ENCODE assay signal across 10 mouse cellular contexts in the genomic region with DNA sequence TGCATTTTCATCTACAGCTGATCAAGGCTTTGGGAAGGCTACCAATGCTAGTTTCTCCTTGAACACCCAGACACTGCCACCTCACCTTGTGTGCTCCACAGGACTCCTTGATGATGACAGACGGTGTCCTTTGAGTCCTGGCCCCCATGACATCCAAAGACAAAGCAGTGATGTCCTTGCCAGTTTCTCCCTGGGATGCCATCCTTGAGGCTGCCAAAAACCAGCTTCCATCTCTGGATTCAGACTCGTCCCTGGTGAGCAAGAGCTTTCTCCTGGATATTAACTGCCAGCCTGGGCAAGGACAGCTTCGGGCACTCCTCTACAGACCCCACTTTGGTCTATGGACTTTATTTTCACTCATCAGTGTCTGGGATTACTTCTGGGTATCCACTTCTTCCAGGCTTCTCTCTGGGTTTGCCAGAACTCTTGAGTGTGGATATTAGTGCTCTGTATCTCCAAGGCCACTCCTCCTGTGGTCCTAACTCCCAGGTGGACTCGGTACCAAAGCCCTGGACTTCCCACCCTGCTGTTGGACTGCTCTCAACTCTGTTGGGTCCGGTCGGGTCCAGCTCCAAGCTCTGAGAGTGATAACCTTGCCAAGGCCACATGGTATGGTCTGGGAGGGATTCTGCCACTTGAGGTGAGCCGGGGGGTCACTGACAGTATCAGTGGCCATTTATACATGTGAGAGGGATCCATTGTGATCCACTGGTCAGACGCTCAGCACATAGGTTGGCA. TPM values are rescaled to one million over a fixed set of nuclear protein-coding genes. Genes with fewer than 3 reads are reported as not detected.
DNase-seq lines count a peak whose midpoint lies in the region; ATAC-seq and TF ChIP-seq lines count a peak whose summit lies in the region.
"Had no signal": no experiment of that assay in that cellular context is flagged by ENCODE, and none has a peak within 500 bp of the region (broad histone marks: within the 10 kb centered on the region; RNA-seq: fewer than 3 reads in every experiment).

No protein-coding gene starts in this region.

- no peak overlapping the region for H3K9ac ChIP-seq in kidney, embryonic 16.5 days (replicated peaks; ENCODE audit: low read length)
- H3K9ac ChIP-seq in forebrain, postnatal 0 days = no peak overlapping the region
- H3K9ac ChIP-seq in midbrain, embryonic 14.5 days (replicated peaks; ENCODE audit: low read length) = no peak overlapping the region

- H3K4me2 ChIP-seq in kidney, embryonic 16.5 days (replicated peaks; ENCODE audit: low read depth, low read length) = no peak overlapping the region
- peak overlapping the region; percentile 78; the same call in 1 of the 2 replicates for H3K4me2 ChIP-seq in forebrain, postnatal 0 days (ENCODE audit: low read depth)
- peak overlapping the region; percentile 77; the same call in 1 of the 2 replicates for H3K4me2 ChIP-seq in midbrain, embryonic 14.5 days (ENCODE audit: low read length)

- H3K4me3 ChIP-seq in kidney, embryonic 16.5 days (ENCODE audit: low read length) = peak overlapping the region; percentile 75; the same call in 1 of the 2 replicates
- H3K4me3 ChIP-seq in forebrain, postnatal 0 days (ENCODE audit: low read depth, low read length) = no peak overlapping the region
- peak overlapping the region; percentile 92; the same call in 1 of the 2 replicates for H3K4me3 ChIP-seq in midbrain, embryonic 14.5 days (replicated peaks; ENCODE audit: low read depth, low read length)

- no peak for ATAC-seq in kidney, embryonic 16.5 days (ENCODE audit: low FRiP score, low TSS enrichment)
- ATAC-seq in forebrain, postnatal 0 days = no peak
- no peak for ATAC-seq in midbrain, embryonic 14.5 days (ENCODE audit: low FRiP score, low TSS enrichment)

- peaks cover 20% of the 10 kb centered on the region for H3K4me1 ChIP-seq in kidney, embryonic 16.5 days (ENCODE audit: insufficient read depth, low read length)
- H3K4me1 ChIP-seq in forebrain, postnatal 0 days (ENCODE audit: insufficient read depth) = peaks cover 8% of the 10 kb centered on the region; the same call in 1 of the 2 replicates
- H3K4me1 ChIP-seq in midbrain, embryonic 14.5 days (ENCODE audit: control insufficient read depth, insufficient read depth, low read length) = peaks cover 13% of the 10 kb centered on the region

- no peaks in the 10 kb centered on the region for H3K27me3 ChIP-seq in kidney, embryonic 16.5 days (ENCODE audit: insufficient read depth, low read length)
- H3K27me3 ChIP-seq in forebrain, postnatal 0 days (ENCODE audit: insufficient read depth, low read length) = no peaks in the 10 kb centered on the region
- H3K27me3 ChIP-seq in midbrain, embryonic 14.5 days (ENCODE audit: control insufficient read depth, insufficient read depth, low read length) = no peaks in the 10 kb centered on the region

- no peak overlapping the region for H3K27ac ChIP-seq in kidney, embryonic 16.5 days (ENCODE audit: low read length)
- no peak overlapping the region for H3K27ac ChIP-seq in forebrain, postnatal 0 days (ENCODE audit: low read depth, low read length)
- no peak overlapping the region for H3K27ac ChIP-seq in midbrain, embryonic 14.5 days (replicated peaks; ENCODE audit: low read depth, low read length)

- intact Hi-C loops in left cerebral cortex, postnatal 25 days (cut with DNase I) = loop anchor here (2.0 kb wide), 3 partner anchors 47 to 83 kb away; a partner anchor contains a TSS

- H3K36me3 ChIP-seq in kidney, embryonic 16.5 days (ENCODE audit: insufficient read depth, low read length) = no peaks in the 10 kb centered on the region
- H3K36me3 ChIP-seq in forebrain, postnatal 0 days (ENCODE audit: insufficient read depth) = no peaks in the 10 kb centered on the region
- H3K36me3 ChIP-seq in midbrain, embryonic 14.5 days (ENCODE audit: control insufficient read depth, insufficient read depth, low read length) = peaks cover 12% of the 10 kb centered on the region

- 91% methylated on average over 8 of the region's 8 CpGs for WGBS in kidney, embryonic 16.5 days
- 87% methylated on average over 8 of the region's 8 CpGs for WGBS in forebrain, postnatal 0 days
- WGBS in midbrain, embryonic 14.5 days = 88% methylated on average over 8 of the region's 8 CpGs

- DNase-seq in kidney, postnatal 10 days = no peak
- peak; percentile 58 for DNase-seq in cerebellum, adult 9-10 months
- DNase-seq in forebrain, postnatal 0 days = no peak
- no peak for DNase-seq in midbrain, embryonic 14.5 days
- no peak for DNase-seq in left cerebral cortex, postnatal 25 days (ENCODE audit: low spot score in 2 of 2)
- no peak for DNase-seq in adrenal gland, adult 18-20 months (ENCODE audit: low spot score in 2 of 2)
- DNase-seq in thymus, postnatal 14 days = no peak
- DNase-seq: heart, adult 18-20 months; thymus, postnatal 25 days had no signal

- no peaks in the 10 kb centered on the region for H3K9me3 ChIP-seq in kidney, embryonic 16.5 days (ENCODE audit: low read length)
- no peaks in the 10 kb centered on the region for H3K9me3 ChIP-seq in forebrain, postnatal 0 days (ENCODE audit: low read length)
- no peaks in the 10 kb centered on the region for H3K9me3 ChIP-seq in midbrain, embryonic 14.5 days (ENCODE audit: control insufficient read depth, low read length)

- no peak for TF ChIP-seq CTCF in forebrain, postnatal 0 days (IDR thresholded peaks at IDR 0.05; ENCODE audit: low read depth)

RNA-seq across cellular contexts. Expression of a gene that starts 1.6 kb away (rescaled TPM):
- 76.8 and 81.3 TPM in 2 replicates for polyA plus RNA-seq in kidney, embryonic 16.5 days (2015; fragmentation: Nextera tagmentation; extraction: Ambion mirVana)
- total RNA-seq in forebrain, postnatal 0 days (2014; rRNA removed) = 55.6 and 58.6 TPM in 2 replicates
- polyA plus RNA-seq in forebrain, postnatal 0 days (2015; fragmentation: Nextera tagmentation; extraction: Ambion mirVana) = 34.8 and 37.6 TPM in 2 replicates
- polyA plus RNA-seq in midbrain, embryonic 14.5 days (2014; fragmentation: Nextera tagmentation; extraction: Ambion mirVana) = 69.8 and 70.6 TPM in 2 replicates
- total RNA-seq in left cerebral cortex, postnatal 25 days (2021) = 10 to 100 TPM; 54.9 to 61.8 TPM
- 10 to 100 TPM; 39.3 to 49.8 TPM for total RNA-seq in adrenal gland, adult 18-20 months (2021)

RNA-seq across cellular contexts. Expression of a gene that starts 27.0 kb away (rescaled TPM):
- polyA plus RNA-seq in kidney, embryonic 16.5 days (2015; fragmentation: Nextera tagmentation; extraction: Ambion mirVana) = 171 and 187 TPM in 2 replicates
- total RNA-seq in forebrain, postnatal 0 days (2014; rRNA removed) = 36.6 and 40.0 TPM in 2 replicates
- 133 and 140 TPM in 2 replicates for polyA plus RNA-seq in forebrain, postnatal 0 days (2015; fragmentation: Nextera tagmentation; extraction: Ambion mirVana)
- 116 and 122 TPM in 2 replicates for polyA plus RNA-seq in midbrain, embryonic 14.5 days (2014; fragmentation: Nextera tagmentation; extraction: Ambion mirVana)
- 10 to 100 TPM; 72.4 TPM for total RNA-seq in left cerebral cortex, postnatal 25 days (2021)
- 10 to 100 TPM; 46.1 to 62.3 TPM for total RNA-seq in adrenal gland, adult 18-20 months (2021)

RNA-seq across cellular contexts. Expression of a gene that starts 32.1 kb away (rescaled TPM):
- 0.06 TPM in 1 of 2 replicates, not detected in the other for polyA plus RNA-seq in kidney, embryonic 16.5 days (2015; fragmentation: Nextera tagmentation; extraction: Ambion mirVana)
- not detected in 2 replicates for total RNA-seq in forebrain, postnatal 0 days (2014; rRNA removed)
- polyA plus RNA-seq in forebrain, postnatal 0 days (2015; fragmentation: Nextera tagmentation; extraction: Ambion mirVana) = not detected in 2 replicates
- polyA plus RNA-seq in midbrain, embryonic 14.5 days (2014; fragmentation: Nextera tagmentation; extraction: Ambion mirVana) = not detected in 2 replicates
- total RNA-seq in left cerebral cortex, postnatal 25 days (2021) = not detected
- not detected for total RNA-seq in adrenal gland, adult 18-20 months (2021)
- total RNA-seq: heart, adult 18-20 months had no signal

RNA-seq across cellular contexts. Expression of a gene that starts 41.5 kb away (rescaled TPM):
- polyA plus RNA-seq in kidney, embryonic 16.5 days (2015; fragmentation: Nextera tagmentation; extraction: Ambion mirVana) = 12.5 and 15.0 TPM in 2 replicates
- not detected in 2 replicates for total RNA-seq in forebrain, postnatal 0 days (2014; rRNA removed)
- 0.87 and 1.8 TPM in 2 replicates for polyA plus RNA-seq in forebrain, postnatal 0 days (2015; fragmentation: Nextera tagmentation; extraction: Ambion mirVana)
- not detected in 2 replicates for polyA plus RNA-seq in midbrain, embryonic 14.5 days (2014; fragmentation: Nextera tagmentation; extraction: Ambion mirVana)
- not detected for total RNA-seq in left cerebral cortex, postnatal 25 days (2021)
- total RNA-seq in adrenal gland, adult 18-20 months (2021) = not detected
- total RNA-seq: heart, adult 18-20 months had no signal

RNA-seq across cellular contexts. Expression of a gene that starts 47.8 kb away (rescaled TPM):
- polyA plus RNA-seq in kidney, embryonic 16.5 days (2015; fragmentation: Nextera tagmentation; extraction: Ambion mirVana) = 117 and 123 TPM in 2 replicates
- 55.3 and 75.3 TPM in 2 replicates for total RNA-seq in forebrain, postnatal 0 days (2014; rRNA removed)
- 107 and 130 TPM in 2 replicates for polyA plus RNA-seq in forebrain, postnatal 0 days (2015; fragmentation: Nextera tagmentation; extraction: Ambion mirVana)
- polyA plus RNA-seq in midbrain, embryonic 14.5 days (2014; fragmentation: Nextera tagmentation; extraction: Ambion mirVana) = 132 and 161 TPM in 2 replicates
- total RNA-seq in left cerebral cortex, postnatal 25 days (2021) = 100 to 1,000 TPM; 195 to 210 TPM
- 10 to 100 TPM; 20.7 to 28.3 TPM for total RNA-seq in adrenal gland, adult 18-20 months (2021)
